Mouse (Mus musculus) heart, postnatal 0 days (tissue): ENCODE results near the gene Wfdc5. TPM values are rescaled to one million over a fixed set of nuclear protein-coding genes. Genes with fewer than 3 reads are reported as not detected.
"Not testable (repeated sequence)": the region's sequence is repeated elsewhere in the genome, so short reads cannot be mapped to it uniquely, and the experiment has no call there.

Experiments
- ATAC-seq: fragments of 200-750 bp; cut with Nextera tagmentation; 2 replicates; pipeline ENCODE4 v1.8.0; 2017; ENCODE audit warnings: low read depth, moderate number of reproducible peaks, moderate library complexity; ENCODE audit not compliant: insufficient read depth
- DNase-seq: peaks from one replicate; pipeline ENCODE4 v3.0.0-alpha.2; 2016; ENCODE audit warnings: low spot score
- H3K27ac ChIP-seq: fragments of 300-500 bp; sonication (generic); 2 replicates; pipeline ENCODE4 v1.5.1; 2014; ENCODE audit warnings: low read depth, mild to moderate bottlenecking
- H3K27me3 ChIP-seq: fragments of 300-500 bp; sonication (generic); 2 replicates; pipeline ENCODE4 v1.6.1; 2014; ENCODE audit warnings: low read length, mixed read lengths; ENCODE audit not compliant: control insufficient read depth, insufficient read depth
- H3K36me3 ChIP-seq: fragments of 300-500 bp; sonication (generic); replicated peaks from 2 replicates; pipeline ENCODE4 v1.6.1; 2014; ENCODE audit warnings: low read length, mixed read lengths; ENCODE audit not compliant: control insufficient read depth, insufficient read depth
- H3K4me1 ChIP-seq: fragments of 300-500 bp; sonication (generic); 2 replicates; pipeline ENCODE4 v1.6.1; 2014; ENCODE audit warnings: antibody characterized with exemption; ENCODE audit not compliant: control insufficient read depth, insufficient read depth
- H3K4me2 ChIP-seq: fragments of 300-500 bp; sonication (generic); 2 replicates; pipeline ENCODE4 v1.6.1; 2014; ENCODE audit warnings: low read depth, mild to moderate bottlenecking, low read length, moderate library complexity
- H3K4me3 ChIP-seq: fragments of 300-500 bp; sonication (generic); 2 replicates; pipeline ENCODE4 v1.5.1; 2014; ENCODE audit warnings: low read depth, low read length
- H3K9ac ChIP-seq: fragments of 300-500 bp; sonication (generic); replicated peaks from 2 replicates; pipeline ENCODE4 v1.6.1; 2014; ENCODE audit warnings: low read depth, low read length, mixed read lengths
- H3K9me3 ChIP-seq: fragments of 300-500 bp; sonication (generic); replicated peaks from 2 replicates; pipeline ENCODE4 v1.6.1; 2016; ENCODE audit warnings: low read length; ENCODE audit not compliant: control insufficient read depth
- CTCF ChIP-seq: IDR thresholded peaks from 2 replicates; pipeline ENCODE4 v1.5.1; 2016; ENCODE audit warnings: antibody characterized with exemption, control low read depth, low read depth
- EP300 ChIP-seq: IDR thresholded peaks from 2 replicates; pipeline ENCODE4 v1.6.1; 2016; ENCODE audit warnings: antibody characterized with exemption, low read depth
- WGBS: fragments of 180-500 bp; shearing (Covaris S2); extraction: QIAGEN DNeasy Blood & Tissue Kit; methylation state at CpG from one replicate; pipeline ENCODE4 v1.1.7; 2014; 5-methylcytosine and 5-hydroxymethylcytosine counted together
- polyA plus RNA-seq: library from polyadenylated mRNA; unstranded; fragments of >200 nt; fragmentation: Nextera tagmentation; extraction: Ambion mirVana; gene quantifications from 2 replicates; pipeline ENCODE4 v1.2.1, GENCODE M21; 2015
- total RNA-seq: library from RNA; depleted of rRNA; stranded (reverse); fragments of >200 nt; gene quantifications from 2 replicates; pipeline ENCODE4 v1.2.3, GENCODE M21; 2014; ENCODE audit warnings: low replicate concordance

Wfdc5 gene
- total and polyA plus RNA-seq, 2 experiments from 2014 or later: not detected

DNA sequence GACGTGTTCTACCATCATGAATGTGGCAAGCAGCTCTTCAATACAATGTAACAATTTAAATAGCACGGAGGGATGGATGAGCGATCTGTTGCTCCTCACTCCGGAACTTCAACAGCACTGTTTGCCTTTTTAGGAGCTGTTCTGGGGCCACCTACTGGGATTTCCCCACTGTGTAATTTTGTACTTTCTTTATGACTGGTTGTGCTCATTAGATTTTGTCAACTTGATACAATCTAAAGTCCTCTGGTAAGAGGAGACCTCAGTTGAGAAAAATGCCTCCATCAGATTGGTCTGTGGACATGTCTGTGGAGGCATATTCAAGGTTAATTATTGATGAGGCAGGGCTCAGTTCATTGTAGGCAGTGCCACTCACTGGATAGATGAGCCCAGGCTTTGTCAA lies 28.4 kb upstream of the Wfdc5 start:
- Histone ChIP-seq H3K4me3 (no peak overlapping the region), H3K27me3 (no peaks in the 10 kb centered on the region), H3K27ac (no peak overlapping the region), H3K9ac (no peak overlapping the region), H3K4me2 (no peak overlapping the region), H3K4me1 (no peaks in the 10 kb centered on the region), H3K9me3 (no peaks in the 10 kb centered on the region), H3K36me3 (no peaks in the 10 kb centered on the region)
- ATAC-seq (no peak), DNase-seq (no peak)
- 81% methylated on average over 4 of the region's 4 CpGs for WGBS
- TF ChIP-seq EP300: no peak
- no peak for TF ChIP-seq CTCF

DNA sequence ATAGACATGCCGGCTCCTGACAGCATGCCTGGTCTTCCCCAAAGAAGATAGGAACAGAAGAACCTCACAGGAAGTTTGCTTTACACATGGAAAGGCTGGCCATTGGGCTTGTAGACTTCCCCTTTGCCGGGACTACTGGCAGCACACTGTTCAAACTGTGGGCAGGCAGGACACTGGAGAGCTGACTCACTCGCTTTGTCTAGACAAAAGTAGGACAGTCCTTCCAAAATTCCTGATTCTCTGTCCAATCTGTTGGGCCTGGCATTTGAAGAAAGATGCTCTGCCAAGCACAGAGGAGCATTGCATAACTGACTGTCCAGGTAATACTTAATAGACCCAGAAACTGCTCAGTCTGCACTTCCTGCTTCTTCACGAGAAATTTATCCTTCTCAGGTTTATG lies 24.1 kb upstream of the Wfdc5 start:
- DNase-seq: no peak

DNA sequence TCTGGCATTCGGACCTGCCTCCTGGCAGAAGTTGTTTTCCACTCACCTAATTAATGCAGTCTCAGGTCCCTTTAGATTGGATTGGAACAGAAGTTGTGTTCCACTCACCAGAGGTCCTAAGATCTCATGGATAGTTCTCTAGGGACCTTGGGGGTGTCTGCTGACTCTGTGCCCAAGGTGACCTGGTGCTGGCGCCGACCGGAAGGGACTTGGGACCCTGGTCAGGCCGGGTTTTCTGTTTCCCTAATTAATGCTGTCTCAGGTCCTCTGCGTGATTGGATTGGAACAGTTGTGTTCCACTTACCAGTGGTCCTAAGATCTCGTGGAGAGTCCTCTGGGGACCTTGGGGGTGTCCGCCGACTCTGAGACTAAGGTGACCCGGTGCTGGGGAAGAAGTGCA lies 23.5 kb upstream of the Wfdc5 start:
- WGBS: 82% methylated on average over 10 of the region's 10 CpGs
- H3K27me3 ChIP-seq, H3K27ac ChIP-seq, H3K9ac ChIP-seq, H3K9me3 ChIP-seq, H3K4me1 ChIP-seq, H3K4me3 ChIP-seq, H3K36me3 ChIP-seq, ATAC-seq, H3K4me2 ChIP-seq, DNase-seq: not testable (repeated sequence)

More for the DNA sequence above, 24.1 kb upstream of the Wfdc5 start:
- Histone ChIP-seq H3K36me3 (no peaks in the 10 kb centered on the region), H3K27me3 (no peaks in the 10 kb centered on the region), H3K27ac (no peak overlapping the region), H3K9ac (no peak overlapping the region), H3K4me3 (no peak overlapping the region), H3K4me1 (no peaks in the 10 kb centered on the region), H3K9me3 (no peaks in the 10 kb centered on the region), H3K4me2 (no peak overlapping the region)
- TF ChIP-seq CTCF (no peak), EP300 (no peak)
- 57% methylated on average over 4 of the region's 4 CpGs for WGBS
- no peak for ATAC-seq

DNA sequence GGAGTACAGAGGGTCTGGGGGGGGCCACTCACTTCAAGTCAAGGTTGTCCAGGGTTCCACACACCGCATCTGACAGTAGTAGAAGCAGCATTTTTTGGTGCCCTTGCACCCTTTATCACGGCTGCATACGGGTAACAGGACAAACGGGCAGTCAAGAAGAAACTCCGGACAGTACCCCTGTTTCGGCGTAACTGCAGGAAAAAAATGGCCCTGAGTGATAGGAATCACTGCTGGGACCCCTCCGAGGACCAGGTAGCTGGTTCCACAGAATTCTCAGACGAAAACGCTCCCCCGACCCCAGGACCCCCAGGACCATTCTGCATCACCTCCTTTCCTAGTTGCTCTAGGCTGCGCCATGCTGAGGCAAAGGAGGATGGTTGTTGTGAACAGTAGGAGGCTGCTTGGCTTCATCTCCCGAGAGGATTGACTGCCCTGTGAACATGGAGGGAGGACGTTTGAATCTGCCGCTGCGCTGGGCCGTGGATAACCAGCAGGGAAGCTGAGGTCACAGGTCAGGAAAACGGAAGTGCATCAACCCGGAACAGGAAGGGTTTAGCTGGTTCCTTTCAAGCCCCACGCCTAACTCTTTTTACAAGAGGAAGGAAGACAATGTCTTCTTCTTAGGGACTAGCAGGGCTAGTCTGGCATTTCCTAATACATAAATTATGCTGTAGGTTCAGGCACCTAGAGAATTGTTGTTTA lies 17.2 kb upstream of the Wfdc5 start, which contains the start of gene Wfdc15a:
Gene Wfdc15a, minus strand, starts transcription at position 505 of the 702 bp plus-strand sequence.
- H3K27me3 ChIP-seq: no peaks in the 10 kb centered on the region
- DNase-seq (no peak), ATAC-seq (no peak)
- H3K9me3 ChIP-seq: no peaks in the 10 kb centered on the region
- no peak within 1 kb of the TSS for H3K4me3 ChIP-seq
- no peak within 1 kb of the TSS for H3K27ac ChIP-seq
- no peaks in the 10 kb centered on the region for H3K36me3 ChIP-seq
- TF ChIP-seq CTCF: no peak
- 72% methylated on average over 20 of the region's 20 CpGs for WGBS
- H3K4me2 ChIP-seq: no peak within 1 kb of the TSS
- no peaks in the 10 kb centered on the region for H3K4me1 ChIP-seq
- no peak within 1 kb of the TSS for H3K9ac ChIP-seq

DNA sequence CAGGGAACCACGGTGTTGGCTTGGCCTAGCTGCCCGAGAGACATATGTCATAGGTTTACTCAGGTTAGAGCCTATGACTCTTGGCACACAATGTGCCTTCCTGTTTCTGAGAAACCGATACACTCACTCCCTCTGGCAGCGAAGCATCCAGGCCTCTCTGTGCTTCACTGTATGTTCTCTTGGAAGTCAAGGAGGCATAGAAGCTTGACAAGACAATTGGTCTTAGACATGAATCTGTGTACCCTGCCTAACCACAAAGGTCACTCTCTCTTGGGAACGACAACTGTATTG lies 14.1 kb upstream of the Wfdc5 start:
- 0 out of 2 replicates have a peak, but pooled peaks cover 4% of the 10 kb centered on the region for H3K27me3 ChIP-seq
- no peak overlapping the region for H3K27ac ChIP-seq
- ATAC-seq (no peak), DNase-seq (no peak)
- H3K9ac ChIP-seq: no peak overlapping the region
- WGBS: 85% methylated on average over 5 of the region's 5 CpGs
- no peaks in the 10 kb centered on the region for H3K9me3 ChIP-seq
- H3K4me1 ChIP-seq: no peaks in the 10 kb centered on the region
- H3K4me3 ChIP-seq: no peak overlapping the region
- TF ChIP-seq CTCF (no peak), EP300 (no peak)
- no peaks in the 10 kb centered on the region for H3K36me3 ChIP-seq
- no peak overlapping the region for H3K4me2 ChIP-seq
